Mouse (Mus musculus) left cerebral cortex, adult 2 months (tissue): ENCODE results near the gene Olig1. TPM values are rescaled to one million over a fixed set of nuclear protein-coding genes. Genes with fewer than 3 reads are reported as not detected.

ENCODE experiments used
- DNase-seq, 2 experiments: peaks; one replicate each; pipeline ENCODE4 v3.0.0; 2021 to 2022; ENCODE audit warnings: low spot score in 2 of 2, mixed read lengths in 1 of 2; ENCODE audit errors: extremely low spot score in 1 of 2
- H3K27ac ChIP-seq: fragments of 200-600 bp; 2 replicates; pipeline ENCODE4 v1.8.1; 2022
- H3K4me3 ChIP-seq: fragments of 200-600 bp; 2 replicates; pipeline ENCODE4 v1.8.1; 2022
- CTCF ChIP-seq: fragments of 200-600 bp; IDR thresholded peaks from 2 replicates; pipeline ENCODE4 v1.8.1; 2022; ENCODE audit warnings: antibody characterized with exemption, mild to moderate bottlenecking, moderate library complexity
- intact Hi-C: fragments of 180-260 bp; cut with DNase I; formaldehyde crosslinking; loops from one replicate; pipeline ENCODE4 v1.15.1; 2025
- long read RNA-seq, 2 experiments: library from polyadenylated mRNA; stranded (forward); transcript quantifications; one replicate each; pipeline ENCODE4 v2.0.0; 2021; ENCODE audit warnings: borderline mapping rate in 2 of 2
- total RNA-seq, 2 experiments: library from RNA; stranded (reverse); gene quantifications; 2 replicates each; pipeline ENCODE4 v1.2.3; 2021

Olig1 gene
- 10 to 100 TPM; 77.1 to 84.7 TPM for total RNA-seq
- long read RNA-seq, experiment 1, transcript Olig1-201 (1 exons, 2,162 nt), result major isoform, 105 of 105 reads
- long read RNA-seq, experiment 1, partial matches to known transcripts, result 0 of 105 reads
- long read RNA-seq, experiment 1, other reads (novel, unspliced or antisense), result 0 of 105 reads
- long read RNA-seq, experiment 2, transcript Olig1-201 (1 exons, 2,162 nt), result major isoform, 87 of 87 reads
- long read RNA-seq, experiment 2, partial matches to known transcripts, result 0 of 87 reads
- long read RNA-seq, experiment 2, other reads (novel, unspliced or antisense), result 0 of 87 reads

GRCm38 (mm10) chr16:91269468-91270211 is at the start of gene Olig1:
Olig1 (plus strand) TSS chr16:91269772.
- Histone ChIP-seq H3K4me3 (peak within 1 kb of the TSS; percentile 50), H3K27ac (peak within 1 kb of the TSS; percentile 78)
- TF ChIP-seq CTCF, result no peak
- intact Hi-C loops, result loop anchor here (2.0 kb wide), 1 partner anchor 45 kb away; the partner anchor contains the start of gene Olig2
- DNase-seq, result peak; percentile 64 to 80

DNA sequence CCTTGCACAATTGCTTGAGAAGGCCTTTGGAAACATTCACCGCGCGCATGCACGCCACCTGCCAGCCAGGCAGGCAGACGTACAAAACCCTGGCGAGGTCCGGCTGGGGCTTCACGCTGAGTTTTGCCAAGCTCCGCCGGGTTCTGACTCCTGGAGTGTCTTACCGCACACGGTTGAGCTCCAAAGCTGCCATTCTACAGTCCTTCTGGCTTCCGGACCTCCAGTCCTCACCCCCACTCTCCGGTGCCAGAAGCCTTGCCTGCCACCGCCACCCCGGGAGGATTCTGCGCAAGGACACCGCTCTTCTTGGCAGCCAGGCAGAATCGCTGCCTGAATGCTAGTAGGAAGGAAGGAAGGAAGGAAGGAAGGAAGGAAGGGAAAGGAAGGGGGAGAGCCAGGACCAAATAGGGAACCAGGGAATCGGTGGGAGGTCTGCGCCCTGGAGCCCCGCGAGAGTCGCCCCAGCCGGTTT is 47.4 kb upstream of the Olig1 start:
- H3K27ac ChIP-seq, result peak overlapping the region; percentile 28; the same call in 1 of the 2 replicates
- intact Hi-C loops, result loop anchor here (5.0 kb wide), 1 partner anchor 55 kb away; no protein-coding TSS in a partner anchor
- H3K4me3 ChIP-seq, result peak overlapping the region; percentile 27; the same call in 1 of the 2 replicates
- DNase-seq, result no peak
- no peak for TF ChIP-seq CTCF

GRCm38 (mm10) chr16:91222643-91223271 is 46.8 kb upstream of the Olig1 start:
- peak overlapping the region; percentile 28; the same call in 1 of the 2 replicates for H3K27ac ChIP-seq
- intact Hi-C loops, result loop anchor here (5.0 kb wide), 1 partner anchor 55 kb away; no protein-coding TSS in a partner anchor
- TF ChIP-seq CTCF, result no peak
- DNase-seq, result peak in 1 of 2 experiments; percentile 30
- H3K4me3 ChIP-seq, result peak overlapping the region; percentile 27

DNA sequence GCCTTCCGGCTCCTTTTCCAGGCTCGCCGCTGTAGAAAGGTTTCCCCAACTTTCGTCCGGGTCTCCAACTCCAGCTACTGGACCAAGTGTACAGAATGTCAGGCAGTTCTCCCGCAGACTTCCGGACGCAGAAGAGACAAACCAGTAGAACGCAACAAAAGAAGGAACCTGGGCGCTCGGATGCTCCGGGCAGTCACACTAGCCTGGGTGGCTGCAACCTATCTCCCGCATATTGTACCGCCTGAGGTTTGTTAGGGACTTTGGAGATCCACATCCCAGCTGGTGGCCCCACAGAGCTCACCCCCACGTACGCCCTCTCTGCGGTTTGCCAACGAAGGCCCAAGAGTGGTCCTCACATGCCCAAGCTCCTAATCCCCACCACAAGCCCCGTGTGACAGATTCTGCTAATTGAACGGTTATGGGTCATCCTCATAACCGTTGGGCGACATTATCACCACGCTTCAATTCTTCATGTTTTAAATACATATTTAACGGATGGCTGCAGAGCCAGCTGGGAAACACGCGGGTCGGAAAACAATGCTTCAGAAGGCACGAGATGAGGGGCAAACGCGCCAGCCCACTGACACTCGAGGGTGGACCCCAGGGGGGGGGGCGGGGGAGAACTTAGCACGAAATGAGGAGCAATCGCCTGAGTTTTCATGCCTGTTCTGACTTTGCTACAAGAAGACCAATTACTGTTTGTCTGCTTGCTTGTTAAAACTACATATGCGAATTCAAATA is 46.1 kb upstream of the Olig1 start:
- intact Hi-C loops, result loop anchor here (2.0 to 5.0 kb wide), 4 partner anchors 47 to 91 kb away; no protein-coding TSS in a partner anchor
- DNase-seq, result no peak
- H3K27ac ChIP-seq, result no peak overlapping the region
- no peak for TF ChIP-seq CTCF
- H3K4me3 ChIP-seq, result no peak overlapping the region; the same call in 1 of the 2 replicates

- DNase-seq, result no peak
- H3K27ac ChIP-seq, result no peak overlapping the region
- intact Hi-C loops, result loop anchor here (2.0 to 5.0 kb wide), 4 partner anchors 47 to 91 kb away; no protein-coding TSS in a partner anchor
- no peak overlapping the region for H3K4me3 ChIP-seq
- no peak for TF ChIP-seq CTCF
These were observed 45.5 kb upstream of the Olig1 start for GRCm38 (mm10) chr16:91224068-91224402.

- intact Hi-C loops, result loop anchor here (2.0 to 5.0 kb wide), 4 partner anchors 46 to 90 kb away; no protein-coding TSS in a partner anchor
- TF ChIP-seq CTCF, result peak; percentile 42
- Histone ChIP-seq H3K4me3 (peak overlapping the region; percentile 35), H3K27ac (peak overlapping the region; percentile 15; the same call in 1 of the 2 replicates)
- no peak for DNase-seq
These were observed 44.9 kb upstream of the Olig1 start for GRCm38 (mm10) chr16:91224481-91225232.

- intact Hi-C loops, result loop anchor here (2.0 kb wide), 3 partner anchors 45 to 89 kb away; no protein-coding TSS in a partner anchor
- DNase-seq, result peak; percentile 36 to 59
- Histone ChIP-seq H3K27ac (peak within 1 kb of the TSS; percentile 61), H3K4me3 (peak within 1 kb of the TSS; percentile 35)
- TF ChIP-seq CTCF, result no peak
These were observed 44.1 kb upstream of the Olig1 start, which contains the start of gene Olig2 for GRCm38 (mm10) chr16:91225233-91226037. Olig2 (plus strand) TSS chr16:91225457.

DNA sequence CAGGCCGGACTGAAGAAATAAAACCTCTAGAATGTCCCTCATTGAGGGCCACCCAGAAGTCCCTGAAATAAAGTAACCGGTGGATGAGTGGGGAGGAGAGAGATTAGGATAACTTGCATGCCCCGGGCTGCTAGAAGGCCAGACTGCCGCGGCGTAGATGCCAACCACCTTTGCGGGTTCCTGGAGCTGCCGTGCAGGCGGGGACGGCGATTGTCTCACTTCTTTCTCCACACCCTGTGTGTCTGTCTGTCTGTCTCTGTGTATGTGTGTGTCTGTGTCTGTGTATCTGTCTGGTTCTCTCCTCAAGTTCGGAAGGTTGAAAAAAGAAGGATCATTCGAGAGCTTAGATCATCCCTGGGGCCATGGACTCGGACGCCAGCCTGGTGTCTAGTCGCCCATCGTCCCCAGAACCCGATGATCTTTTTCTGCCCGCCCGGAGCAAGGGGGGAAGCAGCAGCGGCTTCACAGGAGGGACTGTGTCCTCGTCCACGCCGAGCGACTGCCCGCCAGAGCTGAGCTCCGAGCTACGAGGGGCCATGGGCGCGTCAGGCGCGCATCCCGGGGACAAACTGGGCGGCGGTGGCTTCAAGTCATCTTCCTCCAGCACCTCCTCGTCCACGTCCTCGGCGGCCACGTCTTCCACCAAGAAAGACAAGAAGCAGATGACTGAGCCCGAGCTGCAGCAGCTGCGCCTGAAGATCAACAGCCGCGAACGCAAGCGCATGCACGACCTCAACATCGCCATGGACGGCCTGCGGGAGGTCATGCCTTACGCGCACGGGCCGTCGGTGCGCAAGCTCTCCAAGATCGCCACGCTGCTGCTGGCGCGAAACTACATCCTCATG is 43.3 kb upstream of the Olig1 start:
- no peak for DNase-seq
- TF ChIP-seq CTCF, result no peak
- intact Hi-C loops, result no loop called here
- H3K4me3 ChIP-seq, result peak overlapping the region; percentile 35
- H3K27ac ChIP-seq, result peak overlapping the region; percentile 24; the same call in 1 of the 2 replicates
